Mouse (Mus musculus): ENCODE measurements around the gene Bnip3.

The Bnip3 gene

DNA sequence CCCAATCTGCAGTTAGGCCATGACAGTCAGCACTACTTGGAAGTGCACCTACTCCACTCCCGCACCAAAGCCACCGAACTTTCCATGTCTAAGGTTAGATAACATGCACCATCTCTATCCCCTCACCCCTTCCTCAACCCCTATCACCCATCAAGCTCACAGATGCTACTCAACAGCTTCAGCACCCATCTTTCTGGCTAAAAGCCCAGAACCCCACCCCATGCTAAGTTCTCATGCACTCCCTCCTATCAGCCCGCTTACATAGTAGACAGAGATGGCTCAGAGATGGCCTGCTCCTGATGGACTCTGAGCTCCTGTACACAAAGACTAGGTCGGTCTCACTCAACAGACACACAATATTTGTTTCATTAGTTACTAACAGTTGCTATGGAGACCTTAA, 65.9 kb downstream of the Bnip3 start:
- no peak for DNase-seq

DNA sequence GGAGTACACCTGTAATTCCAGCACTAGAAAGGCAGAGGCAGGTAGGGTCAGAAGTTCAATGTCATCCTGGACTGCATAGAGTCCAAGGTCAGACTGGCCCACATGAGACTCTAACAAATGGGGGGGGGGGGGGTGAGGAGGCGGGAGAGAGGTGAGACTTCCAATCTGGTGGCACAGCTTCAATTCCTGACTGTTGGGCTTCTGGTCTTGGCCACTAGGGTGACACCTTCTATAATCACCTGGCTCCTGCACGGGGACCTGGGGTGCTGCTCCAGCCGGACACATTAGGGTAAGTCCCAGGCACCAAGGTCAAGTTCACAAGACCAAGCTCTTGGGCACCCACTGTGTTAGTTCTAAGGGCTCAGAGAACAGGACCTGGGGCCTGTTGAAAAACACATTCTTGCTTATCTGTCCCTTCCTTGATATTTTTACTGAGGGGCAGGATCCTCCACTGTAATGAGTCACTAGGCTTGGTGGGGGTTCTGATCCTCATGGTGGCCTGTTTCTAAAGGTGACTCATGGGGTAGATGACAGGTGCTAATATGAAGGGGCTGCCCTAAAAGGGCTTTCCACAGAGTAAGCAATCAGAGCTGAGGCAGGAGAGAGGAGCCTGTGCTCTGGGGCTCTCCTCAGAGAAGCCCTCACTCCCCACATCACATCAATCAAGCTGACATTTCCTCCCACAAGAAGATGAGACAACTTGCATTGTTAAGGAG, 67.7 kb downstream of the Bnip3 start:
- no peak for DNase-seq
